Mouse (Mus musculus): Measurements from ENCODE around the gene Serpinf1.
"Not testable (repeated sequence)": the region's sequence is repeated elsewhere in the genome, so short reads cannot be mapped to it uniquely, and the experiment has no call there.

Serpinf1 gene

GRCm38 (mm10) chr11:75455971-75456370 is 33.5 kb upstream of the Serpinf1 start:
- DNase-seq (ENCODE audit: low read depth in 2 of 2, low spot score in 2 of 2): not testable (repeated sequence)

GRCm38 (mm10) chr11:75455041-75455736 is 32.7 kb upstream of the Serpinf1 start:
- no peak for DNase-seq (ENCODE audit: low read depth in 2 of 2, low spot score in 2 of 2)

- peak; percentile 78 to 84 for DNase-seq (ENCODE audit: low read depth in 2 of 2, low spot score in 2 of 2)
Measured at GRCm38 (mm10) chr11:75453991-75454930, 31.8 kb upstream of the Serpinf1 start, which contains the start of gene Wdr81. TSS of gene Wdr81 (minus strand) at chr11:75454717.

GRCm38 (mm10) chr11:75452812-75453557 is 30.5 kb upstream of the Serpinf1 start:
- DNase-seq (ENCODE audit: low read depth in 2 of 2, low spot score in 2 of 2): no peak

GRCm38 (mm10) chr11:75452081-75452480 is 29.6 kb upstream of the Serpinf1 start:
- DNase-seq (ENCODE audit: low read depth in 2 of 2, low spot score in 2 of 2): no peak

- no peak for DNase-seq (ENCODE audit: low read depth in 2 of 2, low spot score in 2 of 2)
Measured at GRCm38 (mm10) chr11:75450936-75451335, 28.4 kb upstream of the Serpinf1 start.

GRCm38 (mm10) chr11:75450304-75450908 is 27.9 kb upstream of the Serpinf1 start:
- DNase-seq (ENCODE audit: low read depth in 2 of 2, low spot score in 2 of 2): no peak

GRCm38 (mm10) chr11:75449695-75450094 is 27.2 kb upstream of the Serpinf1 start:
- no peak for DNase-seq (ENCODE audit: low read depth in 2 of 2, low spot score in 2 of 2)

GRCm38 (mm10) chr11:75448575-75448974 is 26.1 kb upstream of the Serpinf1 start:
- DNase-seq (ENCODE audit: low read depth in 2 of 2, low spot score in 2 of 2): no peak

GRCm38 (mm10) chr11:75443711-75444110 is 21.2 kb upstream of the Serpinf1 start:
- no peak for DNase-seq (ENCODE audit: low read depth in 2 of 2, low spot score in 2 of 2)

GRCm38 (mm10) chr11:75441601-75442000 is 19.1 kb upstream of the Serpinf1 start:
- DNase-seq (ENCODE audit: low read depth in 2 of 2, low spot score in 2 of 2): no peak

- DNase-seq (ENCODE audit: low read depth in 2 of 2, low spot score in 2 of 2): no peak
Measured at GRCm38 (mm10) chr11:75441034-75441433, 18.5 kb upstream of the Serpinf1 start.

GRCm38 (mm10) chr11:75439951-75440350 is 17.4 kb upstream of the Serpinf1 start:
- DNase-seq (ENCODE audit: low read depth in 2 of 2, low spot score in 2 of 2): no peak

GRCm38 (mm10) chr11:75439363-75439762 is 16.9 kb upstream of the Serpinf1 start, which contains the start of gene Serpinf2:
TSS of gene Serpinf2 (minus strand) at chr11:75439591.
- DNase-seq (ENCODE audit: low read depth in 2 of 2, low spot score in 2 of 2): no peak

- DNase-seq (ENCODE audit: low read depth in 2 of 2, low spot score in 2 of 2): no peak
Measured at GRCm38 (mm10) chr11:75438804-75439203, 16.3 kb upstream of the Serpinf1 start.

GRCm38 (mm10) chr11:75438194-75438593 is 15.7 kb upstream of the Serpinf1 start:
- DNase-seq (ENCODE audit: low read depth in 2 of 2, low spot score in 2 of 2): no peak

- DNase-seq (ENCODE audit: low read depth in 2 of 2, low spot score in 2 of 2): no peak
Measured at GRCm38 (mm10) chr11:75434138-75434537, 11.6 kb upstream of the Serpinf1 start.

GRCm38 (mm10) chr11:75431307-75431706 is 8.8 kb upstream of the Serpinf1 start:
- no peak for DNase-seq (ENCODE audit: low read depth in 2 of 2, low spot score in 2 of 2)

- peak; percentile 44 to 57 for DNase-seq (ENCODE audit: low read depth in 2 of 2, low spot score in 2 of 2)
Measured at GRCm38 (mm10) chr11:75429019-75429705, 6.7 kb upstream of the Serpinf1 start.

- DNase-seq (ENCODE audit: low read depth in 2 of 2, low spot score in 2 of 2): no peak
Measured at GRCm38 (mm10) chr11:75424459-75424858, 2.0 kb upstream of the Serpinf1 start.

Measured in CD8-positive naive resting alpha-beta T cell, adult 2 months (primary cell).